Mouse (Mus musculus) liver, adult 2 months (tissue): ENCODE measurements around the gene Gpi1.

Source experiments
- CTCF ChIP-seq: fragments of 200-500 bp; IDR thresholded peaks from 2 replicates; pipeline ENCODE4 v1.5.1; 2011; ENCODE audit warnings: low read depth, low read length, control low read depth
- POLR2A ChIP-seq: fragments of 200-500 bp; IDR thresholded peaks from 2 replicates; pipeline ENCODE4 v1.6.1; 2011; ENCODE audit warnings: low read length, control low read depth; ENCODE audit not compliant: insufficient read depth; ENCODE audit errors: extremely low read depth

GRCm38 (mm10) chr7:34258407-34258806, 28.3 kb upstream of the Gpi1 start:
- TF ChIP-seq POLR2A (no peak), CTCF (no peak)
